Mouse (Mus musculus) bone marrow, adult 2 months (tissue): ENCODE measurements at regions not wholly inside any gene's neighbourhood (a gene's known extent, or its start where the extent isn't known, plus 50 kb on each side); places are given as distances from the start of the nearest gene placed in this dataset.

Experiments used
- CTCF ChIP-seq: fragments of 200-500 bp; IDR thresholded peaks from 2 replicates; pipeline ENCODE4 v1.5.1; 2011; ENCODE audit warnings: low read length, control low read depth; ENCODE audit not compliant: control insufficient read depth, insufficient read depth
- POLR2A ChIP-seq: fragments of 200-500 bp; IDR thresholded peaks from 2 replicates; pipeline ENCODE4 v1.6.1; 2011; ENCODE audit warnings: low read depth, mild to moderate bottlenecking, control low read depth, low read length, borderline replicate concordance; ENCODE audit not compliant: control insufficient read depth

- TF ChIP-seq CTCF: no peak
- TF ChIP-seq POLR2A: no peak
Observed at GRCm38 (mm10) chr2:117502611-117503010, 159.8 kb upstream of the Rasgrp1 start.
